Mouse (Mus musculus) frontal cortex, postnatal 36 days (tissue): ENCODE results near the gene Pde4dip.

Source experiments
- DNase-seq, 2 experiments: peaks; one replicate each; pipeline ENCODE4 v3.0.0; 2022; ENCODE audit warnings: low spot score in 2 of 2

Pde4dip gene

DNA sequence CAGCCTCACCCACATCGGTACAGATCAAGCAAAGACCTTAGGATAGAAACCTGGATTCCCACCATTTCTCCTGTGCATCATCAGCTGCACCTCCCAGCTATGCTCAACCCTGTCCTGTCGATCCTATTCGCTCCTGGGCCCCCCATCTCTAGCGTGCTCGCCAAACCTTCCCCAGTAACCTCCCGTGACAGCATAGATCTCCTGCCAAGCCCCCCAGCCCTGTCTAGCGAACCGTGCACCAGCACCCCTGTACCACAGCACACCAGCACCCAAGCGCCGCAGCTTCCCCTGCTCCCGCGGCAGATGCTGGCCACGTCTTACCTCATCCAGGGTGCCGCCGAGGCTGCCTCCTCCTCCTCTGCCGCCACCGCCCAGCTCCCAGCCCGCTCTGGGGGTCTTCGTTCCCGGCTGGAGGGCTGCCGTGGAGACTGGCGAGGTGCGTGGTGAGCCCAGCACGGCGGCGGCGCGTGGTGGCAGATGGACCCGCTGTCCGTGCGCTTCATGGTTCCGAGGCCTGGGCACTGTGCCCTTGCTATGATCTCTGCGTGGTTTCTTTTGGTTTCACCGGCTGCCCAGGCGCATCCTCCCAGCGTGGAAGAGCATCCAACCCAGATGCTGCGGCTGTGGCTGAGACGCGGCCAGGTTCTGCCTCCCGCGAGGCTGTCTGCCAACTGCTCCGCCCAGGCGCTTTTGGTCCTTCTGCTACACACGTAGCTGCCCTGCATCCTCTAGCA, at the start of gene Pde4dip:
TSS of gene Pde4dip (minus strand) at position 540 of the 734 bp plus-strand sequence.
- DNase-seq = peak; percentile 82 to 86

DNA sequence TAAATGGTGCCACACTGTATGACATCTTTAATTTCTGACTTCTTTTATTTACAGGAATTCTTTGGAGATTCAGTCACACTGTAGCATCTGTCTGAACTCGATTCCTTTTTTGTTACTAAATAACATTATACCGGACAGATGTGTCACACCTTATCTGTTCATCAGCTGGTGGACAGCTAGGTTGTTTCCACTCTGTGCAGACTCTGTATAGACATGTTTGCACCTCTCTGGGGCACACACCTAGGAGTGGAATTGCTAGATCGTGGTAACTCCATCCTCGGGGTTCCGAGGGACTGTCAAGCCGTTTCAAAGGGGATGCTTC, 49.4 kb upstream of the Pde4dip start:
- DNase-seq = no peak

DNA sequence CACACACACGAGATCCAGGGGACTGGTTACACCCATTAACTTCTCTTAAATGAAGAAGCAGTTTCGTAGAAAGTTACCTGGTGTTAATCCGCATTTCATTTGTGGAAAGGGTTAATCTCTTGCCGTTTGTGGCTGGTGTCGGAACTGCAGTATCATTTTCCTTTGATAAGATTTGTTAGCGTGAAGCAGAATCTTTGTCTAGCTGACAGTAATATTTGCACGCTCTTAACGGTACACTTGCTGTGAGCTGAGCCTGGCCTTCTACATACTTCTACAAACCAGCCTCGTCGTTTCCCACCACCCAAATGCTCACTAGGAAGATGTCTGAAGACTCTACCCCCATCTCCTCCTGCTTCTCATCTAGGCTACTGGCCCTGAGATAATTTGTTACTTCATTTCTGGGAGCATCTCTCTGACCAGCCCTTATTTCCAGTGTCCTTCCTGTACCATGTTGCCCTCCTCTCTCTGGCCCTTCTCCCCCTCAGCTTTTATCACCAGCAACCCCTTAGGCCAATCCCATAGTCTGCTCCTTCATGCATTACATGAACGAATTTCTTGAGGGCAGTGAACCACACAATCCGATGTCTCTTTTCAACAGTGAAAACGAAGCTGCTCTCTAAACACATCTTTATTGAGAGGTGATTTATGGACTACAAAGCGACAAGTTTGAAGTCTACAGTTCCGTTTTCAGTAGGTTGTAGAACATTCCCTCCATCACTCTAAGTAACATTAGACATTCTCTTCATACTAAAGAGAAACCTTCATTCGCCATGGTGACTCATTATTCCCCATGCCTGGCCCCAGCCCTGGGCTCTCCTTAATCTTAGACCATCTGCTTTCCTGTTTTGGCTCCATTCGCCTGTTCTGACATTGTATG, 48.8 kb upstream of the Pde4dip start:
- no peak for DNase-seq

DNA sequence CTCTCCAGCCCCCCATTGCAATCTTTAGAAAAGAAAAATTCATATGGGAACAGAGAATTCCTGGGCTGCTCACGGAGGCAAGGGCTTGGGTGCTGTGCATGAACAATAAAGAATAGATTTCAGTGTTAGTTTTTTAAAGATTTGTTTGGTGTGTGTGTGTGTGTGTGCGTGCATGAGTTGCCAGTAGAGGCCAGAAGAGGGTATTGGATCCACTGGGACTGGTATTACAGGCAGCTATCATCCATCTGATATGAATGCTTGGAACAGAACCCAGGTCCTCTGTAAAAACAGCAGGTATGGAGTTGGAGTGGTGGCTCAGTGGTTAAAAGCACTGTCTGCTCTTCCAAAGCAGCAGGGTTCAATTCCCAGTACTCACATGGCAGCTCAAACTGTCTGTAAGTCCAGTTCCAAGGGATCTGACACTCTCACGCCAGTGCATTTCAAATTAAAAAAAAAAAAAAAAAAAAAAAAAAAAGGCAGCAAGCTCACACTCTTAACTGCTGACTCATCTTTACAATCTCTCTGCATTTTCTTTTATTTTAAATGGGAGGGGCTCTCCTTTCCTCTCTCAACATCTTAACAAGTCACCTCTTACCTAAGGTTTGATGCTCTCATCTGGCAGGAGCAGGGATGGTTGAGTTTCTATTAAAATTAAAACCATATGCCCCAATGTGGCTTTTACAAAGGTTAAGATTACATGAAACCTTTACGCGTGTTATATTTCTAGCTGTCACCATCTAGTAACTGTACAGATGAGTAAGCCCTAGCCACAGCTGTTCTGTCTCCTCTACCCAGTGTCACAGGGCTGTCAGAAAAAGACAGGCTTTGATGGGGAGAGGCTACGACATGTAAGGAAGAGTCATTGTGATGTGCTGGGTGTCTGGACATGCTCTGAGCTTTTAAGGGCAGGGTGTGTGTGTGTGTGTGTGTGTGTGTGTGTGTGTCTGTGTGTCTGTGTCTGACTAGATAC, 46.1 kb upstream of the Pde4dip start:
- DNase-seq = no peak

DNA sequence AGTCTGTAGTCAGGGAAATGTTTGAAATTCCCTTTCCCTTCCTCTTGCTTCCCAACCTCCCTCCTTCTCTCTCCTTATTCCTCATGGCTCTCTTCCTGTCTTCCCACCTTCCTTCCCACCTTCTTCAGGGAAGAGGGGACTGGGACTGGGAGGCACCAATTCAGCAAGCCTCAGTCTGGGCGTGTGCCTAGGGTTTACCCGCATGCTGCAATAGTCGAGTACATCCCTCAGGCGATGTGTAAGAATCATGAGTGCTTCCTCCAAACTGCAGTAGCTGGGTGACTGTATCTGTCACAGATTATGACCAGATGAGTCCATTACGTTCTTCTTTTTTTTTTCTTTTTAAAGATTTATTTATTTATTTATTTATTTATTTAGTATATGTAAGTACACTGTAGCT, 45.3 kb upstream of the Pde4dip start:
- DNase-seq = no peak

DNA sequence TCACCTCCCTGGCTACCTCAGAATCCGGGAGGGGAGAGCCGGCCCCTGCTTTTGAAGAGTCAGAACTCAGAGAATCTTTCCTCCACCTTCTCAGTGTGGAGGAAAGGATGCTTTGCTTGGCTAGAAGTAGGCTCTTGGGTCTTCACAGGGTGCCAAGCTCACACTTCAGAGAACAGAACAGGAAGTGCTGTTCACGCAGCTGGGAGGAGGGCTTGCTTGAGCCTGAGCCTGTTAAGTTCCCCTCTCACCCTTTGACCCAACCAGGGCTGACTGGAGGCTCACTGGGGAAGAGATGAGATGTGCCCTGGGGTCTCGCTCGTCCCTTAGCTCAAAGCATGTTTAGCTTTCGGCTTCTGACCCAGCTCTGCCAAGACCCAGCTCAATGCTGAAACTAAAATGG, 44.7 kb upstream of the Pde4dip start:
- no peak for DNase-seq

DNA sequence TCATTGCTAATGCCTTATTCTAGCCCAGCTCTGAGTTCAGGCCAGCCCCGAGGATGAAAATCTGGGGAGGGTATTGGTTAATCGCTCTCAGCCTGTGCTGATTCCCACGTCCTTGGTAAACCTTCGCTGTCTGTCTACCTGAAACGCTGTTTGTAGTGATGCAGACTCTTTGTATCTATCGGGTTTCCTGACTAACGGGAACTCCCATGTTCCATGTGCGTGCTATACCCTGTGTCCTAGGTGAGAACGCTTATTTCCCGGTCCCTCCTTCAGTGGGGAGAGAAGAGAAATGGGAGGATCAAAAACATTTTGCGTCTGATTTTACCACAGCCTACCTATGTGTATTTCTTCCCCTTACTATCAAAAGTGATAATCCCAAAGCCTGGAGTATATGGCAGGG, 44.3 kb upstream of the Pde4dip start:
- no peak for DNase-seq

DNA sequence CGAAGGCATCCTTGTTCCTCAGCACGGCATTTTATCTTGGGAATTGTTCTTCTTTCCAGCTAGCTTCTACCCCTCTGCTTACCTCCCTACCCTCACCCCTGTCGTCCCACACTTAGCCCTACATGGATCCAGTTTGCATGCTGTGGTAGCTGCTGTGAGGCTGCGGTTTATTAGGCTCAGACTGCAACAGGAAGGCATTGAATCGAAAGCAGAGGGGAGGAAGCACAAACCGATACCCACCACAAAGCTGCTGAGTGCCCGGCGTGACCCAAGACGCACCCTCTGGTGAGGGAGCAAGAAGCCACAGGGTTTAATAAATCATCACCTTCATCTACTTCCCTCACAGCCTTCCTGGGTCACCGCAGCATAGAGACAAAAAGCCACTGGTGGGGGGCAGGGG, 43.6 kb upstream of the Pde4dip start:
- DNase-seq = no peak

DNA sequence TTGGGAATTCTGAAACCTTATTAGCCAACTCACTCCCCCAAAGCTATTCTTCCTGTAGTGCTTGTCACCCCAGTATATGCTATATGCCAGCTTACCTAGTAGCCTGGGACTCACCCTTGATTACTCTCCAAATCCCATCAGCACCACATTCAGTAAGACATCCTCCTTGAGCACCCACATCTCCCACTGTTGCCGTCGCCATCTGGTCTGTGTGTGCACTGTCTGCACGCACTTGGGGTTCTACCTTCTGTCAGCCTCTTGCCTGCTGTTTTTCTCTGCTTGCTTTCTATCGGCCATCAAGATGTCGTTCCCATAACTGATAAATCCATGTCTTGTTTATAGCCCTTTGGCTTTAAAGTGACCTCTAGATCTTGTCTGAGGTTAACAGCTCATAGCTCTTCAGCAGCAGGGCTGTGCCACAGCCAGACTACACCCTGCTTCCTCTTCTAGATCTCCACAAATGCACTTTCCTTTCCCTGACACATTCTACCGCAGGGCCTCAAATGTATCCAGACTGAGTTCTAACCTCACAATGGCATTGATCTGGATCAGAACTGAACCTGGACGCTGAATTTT, 42.9 kb upstream of the Pde4dip start:
- peak; percentile 57 to 72 for DNase-seq

DNA sequence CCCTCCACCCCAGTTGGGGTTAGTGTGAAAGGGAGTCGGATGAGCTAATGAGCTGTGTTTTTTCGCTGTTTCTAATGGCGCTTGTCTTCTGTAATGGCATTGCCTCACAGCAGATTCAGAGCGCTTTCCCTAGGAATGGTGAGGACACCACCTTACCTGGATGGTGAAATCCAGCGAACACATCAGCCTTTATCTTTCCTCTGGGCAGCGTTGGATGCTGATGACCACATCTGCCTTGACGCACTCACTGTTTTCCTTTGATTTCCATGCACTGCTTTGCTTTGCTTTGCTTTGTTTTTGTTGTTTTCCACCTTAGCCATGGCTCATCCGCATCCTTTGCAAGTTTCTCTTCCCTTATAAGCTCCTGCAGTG, 42.3 kb upstream of the Pde4dip start:
- no peak for DNase-seq

DNA sequence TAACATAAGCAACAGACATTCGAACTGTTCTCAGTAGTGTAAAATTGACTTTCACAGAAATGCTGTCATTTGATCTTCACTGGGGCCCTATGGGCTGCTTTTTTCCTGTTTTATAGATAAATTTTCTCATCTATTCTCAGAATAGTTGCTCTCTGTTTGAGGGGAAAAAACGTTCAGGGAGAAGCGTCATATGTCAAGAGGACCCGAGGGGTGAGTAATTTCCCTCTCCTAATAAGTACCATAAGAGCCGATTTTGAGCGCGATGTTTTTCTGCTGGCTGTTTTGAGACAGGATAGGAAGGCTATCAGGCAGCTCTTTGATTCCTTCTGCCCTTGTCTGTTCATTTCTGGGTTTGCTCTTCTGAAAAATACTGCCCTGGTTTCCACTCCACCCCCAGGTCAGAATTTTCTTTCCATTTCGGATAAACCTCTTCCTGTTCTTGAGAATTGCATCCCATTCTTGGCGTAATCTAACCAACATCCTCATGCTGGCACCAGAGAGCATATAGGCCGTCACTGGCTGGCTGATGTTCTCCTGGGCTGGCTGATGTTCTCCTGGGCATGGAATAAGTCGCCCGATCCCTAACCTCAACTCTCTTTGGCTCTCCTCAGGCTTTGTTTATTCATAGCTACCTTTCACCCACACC, 41.8 kb upstream of the Pde4dip start:
- no peak for DNase-seq

DNA sequence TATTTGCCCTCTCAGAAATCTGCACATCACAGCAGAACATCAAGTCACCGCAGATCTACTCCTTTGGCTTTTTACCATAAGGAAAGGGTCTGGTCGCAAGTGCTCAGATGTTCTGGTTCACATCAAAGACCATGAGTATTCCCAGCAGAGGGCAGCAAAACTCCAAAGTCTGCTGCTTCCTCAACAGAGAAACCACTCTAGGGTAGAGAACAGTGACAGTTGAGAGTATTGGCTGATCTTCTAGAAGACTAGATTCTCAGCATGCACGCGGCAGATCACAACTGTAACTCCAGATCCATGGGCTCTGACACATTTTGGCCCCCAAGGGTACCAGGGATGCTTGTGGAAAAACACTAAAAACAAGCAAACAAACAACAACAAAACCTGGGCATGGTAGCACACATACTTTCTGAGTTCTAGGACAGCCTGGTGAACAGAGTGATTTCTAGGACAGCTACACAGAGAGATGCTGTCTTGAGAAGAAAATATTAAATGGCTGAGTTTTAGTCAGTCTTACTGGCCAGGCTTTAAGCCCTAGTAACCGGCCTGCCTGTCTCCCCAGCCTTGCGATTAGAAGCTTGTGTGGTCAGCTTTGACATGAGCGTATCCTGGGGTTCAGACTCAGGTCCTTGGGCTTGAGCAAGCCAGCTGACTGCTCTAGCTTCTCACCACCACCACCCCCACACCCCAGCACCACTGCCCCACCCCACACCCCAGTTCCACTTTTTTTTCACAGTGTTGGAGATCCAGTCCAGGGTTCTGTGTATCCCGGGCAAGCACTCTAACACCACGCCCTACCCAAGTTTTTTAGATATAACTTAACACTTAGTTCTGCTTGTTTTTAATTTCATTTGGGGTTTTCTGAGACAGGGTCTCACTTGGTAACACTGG, 40.7 kb upstream of the Pde4dip start:
- peak; percentile 74 to 84 for DNase-seq

DNA sequence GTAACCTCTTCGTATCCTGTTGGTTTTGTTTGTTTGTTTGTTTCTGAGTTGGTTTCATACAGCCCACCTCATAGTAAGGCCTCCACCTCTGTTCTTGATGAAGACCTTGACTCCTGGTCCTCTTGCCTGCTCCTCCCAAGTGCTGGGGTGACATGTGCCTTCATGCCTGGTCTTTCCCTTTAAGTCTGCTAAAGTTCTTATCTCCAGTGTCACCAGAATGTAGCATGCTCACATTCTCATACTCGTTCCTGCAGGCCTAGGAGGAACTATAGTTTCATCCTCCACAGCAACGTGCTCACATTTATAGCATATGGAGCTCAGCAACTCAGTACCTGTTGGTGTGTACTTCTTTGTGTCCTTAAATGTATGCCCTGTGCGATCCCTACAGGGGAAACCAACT, 38.8 kb upstream of the Pde4dip start:
- no peak for DNase-seq

DNA sequence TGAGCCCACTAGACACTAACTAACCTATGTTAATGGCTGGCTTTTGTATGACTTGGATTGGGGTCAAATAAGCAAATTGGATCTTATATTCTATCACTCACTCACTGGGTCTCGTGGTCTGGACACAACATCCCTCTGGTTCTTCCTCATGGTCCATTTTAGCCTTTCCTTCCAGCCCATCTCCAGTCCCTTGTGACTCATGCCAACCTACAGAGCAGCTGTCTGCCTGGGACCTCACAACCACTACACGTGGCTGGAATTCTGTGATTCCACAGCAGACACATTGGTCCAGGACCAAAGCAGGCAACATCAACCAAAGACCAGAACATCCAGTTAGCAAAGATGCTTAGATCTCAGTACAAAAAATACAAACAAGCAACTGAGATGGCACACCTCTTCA, 36.7 kb upstream of the Pde4dip start:
- peak in 1 of 2 experiments; percentile 48 for DNase-seq

DNA sequence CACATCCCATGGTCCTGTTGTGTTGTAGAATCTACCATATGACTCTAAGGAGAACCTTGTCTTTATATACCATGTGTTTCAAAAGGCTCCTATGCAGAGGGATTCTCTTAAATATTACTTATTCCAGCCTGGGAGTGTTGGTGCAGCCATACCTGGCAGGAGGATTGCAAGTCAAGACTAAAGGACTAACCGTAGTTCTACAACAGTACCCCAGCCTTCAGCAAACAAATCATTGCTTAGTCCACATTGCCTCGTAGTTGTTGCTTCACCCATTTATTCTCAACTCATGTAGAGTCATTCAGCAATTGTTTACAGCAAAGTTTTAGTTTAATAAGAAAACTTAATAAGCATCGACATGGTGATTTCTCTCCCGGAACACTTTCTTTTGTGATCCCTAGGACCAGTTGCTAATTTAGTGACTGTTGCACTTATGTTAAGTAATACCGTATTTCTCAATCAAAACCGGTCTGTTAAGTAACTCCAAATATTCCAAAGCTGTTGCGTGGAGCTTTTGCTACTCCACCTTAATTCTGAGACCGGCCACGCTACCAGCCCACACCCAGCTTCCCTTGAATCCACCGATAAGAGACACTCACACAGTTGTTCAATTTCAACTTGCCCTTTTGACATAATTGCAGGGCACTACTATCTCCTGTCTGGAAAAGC, 30.5 kb upstream of the Pde4dip start:
- DNase-seq = no peak

DNA sequence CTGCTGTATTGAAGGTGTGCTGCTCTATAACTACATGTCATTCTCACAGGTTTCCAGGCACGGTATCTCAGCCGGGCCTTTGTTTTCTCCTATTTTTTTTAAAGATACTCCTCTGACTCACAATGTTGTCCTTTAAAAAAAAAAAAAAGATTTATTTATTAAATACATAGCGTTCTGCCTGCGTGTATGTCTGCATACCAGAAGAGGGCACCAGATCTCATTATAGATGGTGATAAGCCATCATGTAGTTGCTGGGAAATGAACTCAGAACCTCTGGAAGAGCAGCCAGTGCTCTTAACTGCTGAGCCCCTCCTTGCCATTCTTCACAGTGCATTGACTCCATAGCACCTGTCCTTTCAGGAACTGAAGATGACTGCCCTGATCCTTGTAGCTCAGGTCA, 26.6 kb upstream of the Pde4dip start:
- DNase-seq = no peak

DNA sequence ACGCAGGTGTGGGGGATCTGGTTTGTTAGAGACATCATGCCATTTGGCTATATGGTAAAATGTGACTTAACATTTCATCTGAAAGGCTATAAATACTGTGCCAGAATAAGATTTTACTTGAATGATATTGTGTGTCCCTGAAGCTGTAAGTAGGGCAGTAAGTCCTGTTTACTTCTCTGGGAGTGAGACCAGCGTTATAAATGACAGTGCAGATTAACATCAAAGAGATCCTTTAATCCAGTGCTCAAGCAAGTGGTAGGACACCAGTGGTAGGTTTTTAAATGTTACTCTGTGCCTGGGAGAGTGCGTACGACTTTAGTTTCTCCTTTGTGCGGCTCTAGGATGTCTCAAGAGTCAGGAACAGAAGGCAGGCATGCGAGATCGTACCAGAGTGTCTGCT, 22.6 kb upstream of the Pde4dip start:
- no peak for DNase-seq

DNA sequence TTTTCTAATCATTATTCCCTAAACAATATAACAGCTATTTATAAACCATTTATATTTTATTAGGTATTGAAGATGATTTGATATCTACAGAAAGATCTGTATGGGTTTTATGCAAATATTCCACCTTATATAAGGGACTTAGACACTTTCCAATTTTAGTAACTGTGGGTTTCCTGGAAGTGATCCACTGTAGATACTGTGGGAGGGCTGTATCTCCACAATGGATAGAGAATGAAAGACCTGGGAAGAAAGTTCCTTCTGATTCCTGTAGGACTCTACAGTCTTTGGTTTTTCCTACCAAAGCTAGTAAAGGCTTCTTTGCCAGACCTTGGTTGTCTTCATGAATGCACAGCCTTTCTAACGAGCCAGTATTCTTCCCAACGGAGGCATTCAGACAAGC, 21.2 kb upstream of the Pde4dip start:
- DNase-seq = no peak

DNA sequence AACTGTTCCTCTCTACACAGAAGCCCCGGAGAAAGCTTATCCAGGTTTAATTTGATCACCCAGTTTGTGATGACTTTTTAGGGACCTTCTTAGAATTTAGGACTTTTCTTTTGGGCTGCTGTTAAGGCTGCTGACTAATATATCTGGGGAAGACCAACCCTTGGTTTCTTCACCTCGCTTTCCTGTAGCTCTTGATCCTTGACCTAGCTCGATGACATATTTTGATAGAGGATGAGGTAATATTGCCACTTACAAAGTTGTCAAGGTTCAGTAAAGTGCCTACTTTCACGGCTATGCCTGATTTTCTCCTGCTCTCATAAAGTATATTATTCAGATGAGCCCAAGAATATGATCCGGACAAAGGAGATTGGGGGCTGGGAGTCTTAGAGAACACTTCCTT, 13.1 kb upstream of the Pde4dip start:
- DNase-seq = no peak
